Mouse (Mus musculus) C2C12 (cell line): ENCODE results near the gene Glt8d2.

Experiments used
- CEBPB ChIP-seq: IDR thresholded peaks from one replicate; pipeline ENCODE4 v1.6.1; 2011; ENCODE audit warnings: low read depth, mild to moderate bottlenecking, control low read depth, moderate library complexity
- CTCF ChIP-seq: IDR thresholded peaks from one replicate; pipeline ENCODE4 v1.5.1; 2011; ENCODE audit not compliant: control insufficient read depth, insufficient read depth, insufficient read length
- MYOD1 ChIP-seq: IDR thresholded peaks from one replicate; pipeline ENCODE4 v1.6.1; 2011; ENCODE audit warnings: low read depth; ENCODE audit not compliant: control insufficient read depth, insufficient read length
- USF1 ChIP-seq: IDR thresholded peaks from one replicate; pipeline ENCODE4 v1.6.1; 2011; ENCODE audit warnings: low read depth, mild to moderate bottlenecking, control low read depth, moderate library complexity

DNA sequence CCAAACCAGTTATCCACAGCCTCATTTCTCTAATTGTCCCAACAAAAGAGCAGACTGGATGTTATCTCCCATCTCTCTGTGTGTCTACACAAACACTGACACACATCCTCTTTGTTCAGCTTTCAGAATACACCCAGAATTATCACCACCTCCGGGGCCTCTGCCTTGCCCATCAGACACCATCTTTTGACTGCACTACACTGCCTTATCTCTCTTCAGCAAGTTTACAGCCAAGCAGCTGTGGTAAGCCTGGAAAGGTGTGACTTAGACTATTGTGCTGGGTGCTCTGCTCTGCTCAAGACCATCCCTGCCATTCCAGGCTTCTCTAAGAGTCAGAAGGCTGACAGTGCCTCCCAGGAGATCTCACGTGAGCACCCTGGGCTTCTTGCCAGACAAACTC, 5.0 kb downstream of the Glt8d2 start:
- TF ChIP-seq CTCF (no peak), CEBPB (no peak), USF1 (no peak), MYOD1 (no peak)
